In genomic region chr8:120374514-120374913, GRCm38 (mm10) we compare ENCODE assay signal across 8 mouse cellular contexts.
A peak's percentile ranks its signal among the peaks of the same experiment; 100 is the strongest.
DNase-seq lines count a peak whose midpoint lies in the region; ATAC-seq and TF ChIP-seq lines count a peak whose summit lies in the region.

No protein-coding gene starts in this region.

- DNase-seq in G1E (ENCODE audit: low spot score): no peak
- DNase-seq in adrenal gland, postnatal 14 days: peak; percentile 80
- DNase-seq in liver, embryonic 14.5 days (ENCODE audit: low read depth in 3 of 3, low spot score in 3 of 3): no peak
- DNase-seq in frontal cortex, postnatal 36 days (ENCODE audit: low spot score in 2 of 2): no peak
- no peak for DNase-seq in left cerebral cortex, postnatal 10 days (ENCODE audit: extremely low spot score in 1 of 2, low spot score in 2 of 2)
- no peak for DNase-seq in retina, embryonic 14.5 days (ENCODE audit: low spot score)

- H3K4me2 ChIP-seq in hindbrain, embryonic 13.5 days: no peak overlapping the region
- no peak overlapping the region for H3K4me2 ChIP-seq in liver, embryonic 14.5 days (ENCODE audit: low read depth)

- H3K27me3 ChIP-seq in G1E (ENCODE audit: insufficient read depth, low read length): peaks cover 74% of the 10 kb centered on the region
- no peaks in the 10 kb centered on the region for H3K27me3 ChIP-seq in hindbrain, embryonic 13.5 days
- H3K27me3 ChIP-seq in liver, embryonic 14.5 days (ENCODE audit: control insufficient read depth, insufficient read depth, low read length): no peaks in the 10 kb centered on the region

- TF ChIP-seq CTCF in G1E (IDR thresholded peaks at IDR 0.05; ENCODE audit: low read depth, low read length): no peak
- TF ChIP-seq CTCF in liver, embryonic 14.5 days (IDR thresholded peaks at IDR 0.05; ENCODE audit: low read depth): no peak

- no peaks in the 10 kb centered on the region for H3K36me3 ChIP-seq in G1E (replicated peaks)
- no peaks in the 10 kb centered on the region for H3K36me3 ChIP-seq in hindbrain, embryonic 13.5 days
- no peaks in the 10 kb centered on the region for H3K36me3 ChIP-seq in liver, embryonic 14.5 days (replicated peaks; ENCODE audit: control insufficient read depth, insufficient read depth, low read depth)

- peaks cover 92% of the 10 kb centered on the region for H3K4me1 ChIP-seq in G1E (ENCODE audit: insufficient read depth, low read depth, low read length)
- H3K4me1 ChIP-seq in hindbrain, embryonic 13.5 days (replicated peaks): peaks cover 90% of the 10 kb centered on the region
- H3K4me1 ChIP-seq in liver, embryonic 14.5 days (replicated peaks; ENCODE audit: control insufficient read depth in 2 of 2, insufficient read depth in 2 of 2, low read length in 1 of 2): peaks cover 87 to 90% of the 10 kb centered on the region in 2 experiments

- H3K9me3 ChIP-seq in G1E (replicated peaks): peaks cover 14% of the 10 kb centered on the region
- no peaks in the 10 kb centered on the region for H3K9me3 ChIP-seq in hindbrain, embryonic 13.5 days
- H3K9me3 ChIP-seq in liver, embryonic 14.5 days (ENCODE audit: control insufficient read depth, low read length): no peaks in the 10 kb centered on the region

- TF ChIP-seq EP300 in liver, embryonic 14.5 days (IDR thresholded peaks at IDR 0.05; ENCODE audit: low read depth): no peak

- H3K9ac ChIP-seq in hindbrain, embryonic 13.5 days: peak overlapping the region; percentile 9; the same call in 1 of the 2 replicates
- peak overlapping the region; percentile 10 for H3K9ac ChIP-seq in liver, embryonic 14.5 days (replicated peaks)

- peak overlapping the region; percentile 79 for H3K27ac ChIP-seq in hindbrain, embryonic 13.5 days
- peak overlapping the region; percentile 97 for H3K27ac ChIP-seq in liver, embryonic 14.5 days

- H3K4me3 ChIP-seq in G1E (ENCODE audit: low read depth, low read length): peak overlapping the region; percentile 4; the same call in 1 of the 2 replicates
- no peak overlapping the region for H3K4me3 ChIP-seq in hindbrain, embryonic 13.5 days
- no peak overlapping the region for H3K4me3 ChIP-seq in liver, embryonic 14.5 days (ENCODE audit: insufficient read depth in 1 of 2, low read depth in 2 of 2, low read length in 2 of 2)

- intact Hi-C loops in left cerebral cortex, postnatal 10 days (cut with DNase I): no loop called here

- no peak for ATAC-seq in G1E (ENCODE audit: extremely low read depth, insufficient number of reproducible peaks, low FRiP score, poor library complexity, severe bottlenecking)
- peak; percentile 18; the same call in 1 of the 2 replicates for ATAC-seq in hindbrain, embryonic 13.5 days (ENCODE audit: low FRiP score)
- no peak for ATAC-seq in liver, embryonic 14.5 days (ENCODE audit: insufficient read depth)
- no peak for ATAC-seq in CD4-positive, CD25-positive, alpha-beta regulatory T cell, adult 4 months

- WGBS in hindbrain, embryonic 13.5 days: 23% methylated on average over 9 of the region's 9 CpGs
- WGBS in liver, embryonic 14.5 days (ENCODE audit: insufficient replicate concordance): 58% methylated on average over 9 of the region's 9 CpGs
